Mouse (Mus musculus) hindbrain, embryonic 16.5 days (tissue): Measurements from ENCODE around the gene Ddx39b. TPM values are rescaled to one million over a fixed set of nuclear protein-coding genes. Genes with fewer than 3 reads are reported as not detected.
A peak's percentile ranks its signal among the peaks of the same experiment; 100 is the strongest.

ENCODE experiments used
- ATAC-seq: fragments of 200-750 bp; cut with Nextera tagmentation; 2 replicates; pipeline ENCODE4 v1.8.0; 2017; ENCODE audit warnings: moderate TSS enrichment, moderate library complexity
- H3K27ac ChIP-seq: fragments of 300-500 bp; sonication (generic); 2 replicates; pipeline ENCODE4 v1.5.1; 2014; ENCODE audit warnings: low read depth, mild to moderate bottlenecking, control low read depth, low read length, moderate library complexity
- H3K27me3 ChIP-seq: fragments of 300-500 bp; sonication (generic); replicated peaks from 2 replicates; pipeline ENCODE4 v1.6.1; 2014; ENCODE audit warnings: low read length; ENCODE audit not compliant: control insufficient read depth, insufficient read depth
- H3K36me3 ChIP-seq: fragments of 300-500 bp; sonication (generic); 2 replicates; pipeline ENCODE4 v1.6.1; 2014; ENCODE audit warnings: mild to moderate bottlenecking, low read length, moderate library complexity, mixed read lengths; ENCODE audit not compliant: control insufficient read depth, insufficient read depth
- H3K4me1 ChIP-seq: fragments of 300-500 bp; sonication (generic); 2 replicates; pipeline ENCODE4 v1.6.1; 2014; ENCODE audit warnings: low read depth, low read length; ENCODE audit not compliant: control insufficient read depth, insufficient read depth
- H3K4me2 ChIP-seq: fragments of 300-500 bp; sonication (generic); 2 replicates; pipeline ENCODE4 v1.6.1; 2014; ENCODE audit warnings: mild to moderate bottlenecking, low read length, control low read depth, moderate library complexity
- H3K4me3 ChIP-seq: fragments of 300-500 bp; sonication (generic); 2 replicates; pipeline ENCODE4 v1.5.1; 2014; ENCODE audit warnings: mild to moderate bottlenecking, low read length, control low read depth, moderate library complexity
- H3K9ac ChIP-seq: fragments of 300-500 bp; sonication (generic); 2 replicates; pipeline ENCODE4 v1.6.1; 2014; ENCODE audit warnings: low read depth, mild to moderate bottlenecking, control low read depth, low read length, moderate library complexity
- H3K9me3 ChIP-seq: fragments of 300-500 bp; sonication (generic); 2 replicates; pipeline ENCODE4 v1.6.1; 2014; ENCODE audit warnings: mild to moderate bottlenecking, low read length, moderate library complexity; ENCODE audit not compliant: control insufficient read depth
- WGBS: fragments of 180-500 bp; shearing (Covaris S2); extraction: QIAGEN DNeasy Blood & Tissue Kit; methylation state at CpG from one replicate; pipeline ENCODE4 v1.1.7; 2014; 5-methylcytosine and 5-hydroxymethylcytosine counted together
- polyA plus RNA-seq: library from polyadenylated mRNA; unstranded; fragments of >200 nt; fragmentation: Nextera tagmentation; extraction: Ambion mirVana; gene quantifications from 2 replicates; pipeline ENCODE4 v1.2.1, GENCODE M21; 2015

Gene Ddx39b
- polyA plus RNA-seq, 1 experiment from 2014 or later, result 331 TPM

DNA sequence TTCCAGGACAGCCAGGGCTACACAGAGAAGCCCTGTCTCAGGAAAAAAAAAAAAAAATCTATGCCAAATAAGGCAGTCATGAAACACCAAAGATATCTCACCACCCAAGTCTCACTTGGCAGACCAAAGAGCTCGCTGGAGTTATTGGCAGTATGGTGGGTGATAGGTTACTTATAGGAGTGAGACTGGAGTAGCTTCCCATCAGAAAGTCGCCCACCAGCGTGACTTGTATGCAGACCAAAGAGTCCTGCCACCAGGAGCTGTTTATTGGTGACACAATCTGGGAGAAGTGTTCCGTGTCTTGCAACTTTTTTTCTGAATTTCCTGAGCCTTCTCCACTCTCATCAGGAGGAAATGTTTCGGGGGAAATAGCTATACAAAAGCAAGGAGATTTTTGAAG lies 1.8 kb upstream of the Ddx39b start:
- Histone ChIP-seq H3K9me3 (no peaks in the 10 kb centered on the region), H3K36me3 (peaks cover 15% of the 10 kb centered on the region), H3K27ac (no peak overlapping the region), H3K4me3 (no peak overlapping the region), H3K9ac (no peak overlapping the region), H3K4me2 (no peak overlapping the region), H3K27me3 (no peaks in the 10 kb centered on the region), H3K4me1 (peaks cover 34% of the 10 kb centered on the region)
- WGBS, result 79% methylated on average over 5 of the region's 5 CpGs
- no peak for ATAC-seq

DNA sequence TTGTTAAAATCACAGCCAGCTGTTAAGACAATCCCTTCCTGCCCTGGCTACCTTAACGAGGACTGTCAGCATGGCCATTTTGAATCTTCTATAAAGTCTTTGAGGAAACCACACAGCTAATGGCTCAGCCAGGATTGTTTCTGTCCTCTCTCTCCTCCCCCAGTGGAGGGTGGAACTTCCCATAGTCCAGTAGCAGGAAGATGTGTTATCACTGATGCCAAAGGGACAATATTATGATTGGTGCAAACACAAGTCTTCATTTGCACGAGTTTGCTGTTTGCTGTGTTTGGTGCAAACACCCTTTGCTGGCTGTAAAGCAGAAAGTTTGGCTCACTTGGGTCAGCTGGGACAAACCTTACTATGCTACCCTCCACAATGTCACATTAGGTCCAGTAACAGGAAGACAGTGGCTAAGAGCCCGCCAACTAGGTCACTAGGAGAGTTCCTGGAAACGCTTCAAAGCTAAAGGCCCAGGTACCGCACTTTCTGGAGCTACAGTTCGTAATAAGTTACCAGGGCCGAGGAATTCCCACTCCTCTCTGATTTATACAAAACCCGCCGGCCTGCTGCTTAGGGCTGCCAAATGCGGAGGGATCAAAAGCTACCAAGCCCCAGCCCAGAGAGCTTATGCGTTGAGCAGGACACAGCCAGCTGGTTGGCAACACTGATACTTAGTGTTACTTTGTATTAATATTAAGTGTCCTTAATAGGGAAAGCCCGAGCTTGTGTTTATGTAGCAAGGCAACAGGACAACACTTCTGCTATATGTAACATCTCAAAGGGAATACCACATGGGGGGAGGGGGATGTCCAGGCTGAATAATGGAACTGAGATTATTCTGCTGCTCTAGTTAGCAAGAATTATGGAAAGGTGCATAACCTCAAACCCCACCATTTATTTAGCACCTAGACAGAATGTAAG lies 902 bp upstream of the Ddx39b start:
- Histone ChIP-seq H3K4me2 (peak overlapping the region; percentile 78), H3K9me3 (no peaks in the 10 kb centered on the region), H3K4me1 (peaks cover 41% of the 10 kb centered on the region), H3K27me3 (no peaks in the 10 kb centered on the region), H3K9ac (peak overlapping the region; percentile 64), H3K27ac (peak overlapping the region; percentile 89), H3K36me3 (peaks cover 21% of the 10 kb centered on the region), H3K4me3 (peak overlapping the region; percentile 69)
- ATAC-seq, result peak; percentile 1; the same call in 1 of the 2 replicates
- WGBS, result 30% methylated on average over 12 of the region's 12 CpGs

DNA sequence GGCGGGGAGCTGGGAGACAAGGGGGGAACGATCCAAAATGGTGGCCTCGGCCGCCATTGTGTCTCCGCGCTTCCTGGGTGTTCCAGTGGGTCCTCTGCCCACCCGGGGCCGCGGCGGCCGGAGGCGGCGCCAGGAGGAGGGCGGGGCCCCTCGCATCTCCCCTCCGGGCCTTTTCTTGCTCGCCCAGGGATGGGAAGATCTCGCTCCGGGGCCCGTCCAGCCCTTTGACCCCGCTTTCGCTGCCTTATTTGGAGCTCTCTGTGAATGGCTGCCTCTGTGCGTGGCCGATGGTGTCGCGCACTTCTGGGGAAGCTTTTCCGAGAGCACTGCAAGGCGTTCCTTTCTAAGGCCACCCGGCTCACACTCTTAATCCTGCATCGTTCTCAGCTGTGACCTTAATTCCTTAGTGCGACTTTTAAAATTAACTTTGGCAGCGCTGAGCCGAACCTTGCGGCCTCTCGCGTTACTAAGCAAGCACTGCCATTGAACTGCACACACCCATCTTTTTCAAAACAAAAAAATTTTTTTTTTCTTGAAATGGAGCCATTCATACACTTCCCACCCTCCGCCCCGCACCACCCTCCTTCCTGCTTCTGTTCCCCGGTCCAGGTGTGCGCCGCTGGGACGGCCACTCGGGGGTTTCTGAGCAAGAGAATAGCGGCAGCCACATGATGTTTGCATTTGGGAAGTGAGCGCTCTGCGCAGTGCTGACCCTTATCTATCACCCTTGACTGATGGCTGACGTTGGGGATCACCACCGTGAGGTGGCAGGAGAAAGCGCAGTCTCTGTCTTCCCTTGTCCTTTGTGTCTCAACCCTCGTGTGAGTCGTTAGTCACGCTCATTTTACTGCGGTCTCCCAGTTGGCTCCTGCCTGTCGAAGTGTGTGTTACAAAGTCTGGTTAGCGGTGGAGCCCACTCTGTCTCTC lies 732 bp downstream of the Ddx39b start:
- under 1% methylated on average over 55 of the region's 55 CpGs for WGBS
- Histone ChIP-seq H3K27me3 (no peaks in the 10 kb centered on the region), H3K27ac (peak overlapping the region; percentile 89), H3K4me1 (peaks cover 43% of the 10 kb centered on the region), H3K4me2 (peak overlapping the region; percentile 78), H3K9ac (peak overlapping the region; percentile 95), H3K4me3 (peak overlapping the region; percentile 69), H3K36me3 (peaks cover 36% of the 10 kb centered on the region), H3K9me3 (no peaks in the 10 kb centered on the region)
- peak; percentile 47 for ATAC-seq

DNA sequence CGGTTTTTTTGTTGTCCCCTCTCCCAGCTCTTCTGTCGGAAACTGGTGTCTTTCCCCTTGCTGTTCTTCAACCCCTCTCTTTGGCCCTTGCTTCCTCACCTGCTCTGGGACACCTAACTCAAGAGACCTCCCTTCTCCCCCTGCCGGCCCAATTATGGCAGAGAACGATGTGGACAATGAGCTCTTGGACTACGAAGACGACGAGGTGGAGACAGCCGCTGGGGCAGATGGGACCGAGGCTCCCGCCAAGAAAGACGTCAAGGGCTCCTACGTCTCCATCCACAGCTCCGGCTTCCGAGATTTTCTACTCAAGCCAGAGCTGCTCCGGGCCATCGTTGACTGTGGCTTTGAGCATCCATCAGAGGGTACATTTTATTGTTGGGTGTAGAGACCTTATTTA lies 1.5 kb downstream of the Ddx39b start:
- peak overlapping the region; percentile 78 for H3K4me2 ChIP-seq
- H3K4me3 ChIP-seq, result peak overlapping the region; percentile 69
- peaks cover 40% of the 10 kb centered on the region for H3K36me3 ChIP-seq
- ATAC-seq, result no peak
- H3K4me1 ChIP-seq, result peaks cover 38% of the 10 kb centered on the region
- H3K9me3 ChIP-seq, result no peaks in the 10 kb centered on the region
- H3K27ac ChIP-seq, result peak overlapping the region; percentile 89
- 2% methylated on average over 16 of the region's 16 CpGs for WGBS
- peak overlapping the region; percentile 95 for H3K9ac ChIP-seq
- no peaks in the 10 kb centered on the region for H3K27me3 ChIP-seq

DNA sequence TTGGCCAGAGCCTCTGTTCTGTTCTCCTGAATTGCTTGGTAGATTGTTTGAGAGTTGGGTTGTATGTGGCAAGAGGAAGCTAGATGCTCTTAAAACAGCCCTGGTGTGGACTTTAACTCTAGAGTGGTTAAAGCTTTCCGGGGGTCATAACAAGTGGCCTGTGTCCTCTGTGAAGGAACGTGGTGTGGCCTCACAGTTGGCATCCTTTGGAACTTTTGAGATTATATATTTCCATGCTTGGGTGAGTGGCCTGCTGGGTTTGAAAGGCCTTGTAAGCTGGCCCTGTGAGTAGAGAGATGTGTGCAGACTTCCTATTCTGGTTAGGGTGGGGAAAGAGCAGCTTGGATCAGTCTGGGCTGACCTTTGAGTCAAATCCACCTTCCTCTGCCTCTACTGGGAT lies 3.5 kb downstream of the Ddx39b start:
- Histone ChIP-seq H3K4me1 (peaks cover 38% of the 10 kb centered on the region), H3K4me3 (0 out of 2 replicates have a peak overlapping the region, but pooled peaks have one; percentile 2), H3K4me2 (peak overlapping the region; percentile 78), H3K27ac (no peak overlapping the region), H3K9me3 (no peaks in the 10 kb centered on the region), H3K9ac (peak overlapping the region; percentile 15; the same call in 1 of the 2 replicates), H3K27me3 (no peaks in the 10 kb centered on the region), H3K36me3 (peaks cover 58% of the 10 kb centered on the region)
- no peak for ATAC-seq
- 63% methylated on average over 2 of the region's 2 CpGs for WGBS

DNA sequence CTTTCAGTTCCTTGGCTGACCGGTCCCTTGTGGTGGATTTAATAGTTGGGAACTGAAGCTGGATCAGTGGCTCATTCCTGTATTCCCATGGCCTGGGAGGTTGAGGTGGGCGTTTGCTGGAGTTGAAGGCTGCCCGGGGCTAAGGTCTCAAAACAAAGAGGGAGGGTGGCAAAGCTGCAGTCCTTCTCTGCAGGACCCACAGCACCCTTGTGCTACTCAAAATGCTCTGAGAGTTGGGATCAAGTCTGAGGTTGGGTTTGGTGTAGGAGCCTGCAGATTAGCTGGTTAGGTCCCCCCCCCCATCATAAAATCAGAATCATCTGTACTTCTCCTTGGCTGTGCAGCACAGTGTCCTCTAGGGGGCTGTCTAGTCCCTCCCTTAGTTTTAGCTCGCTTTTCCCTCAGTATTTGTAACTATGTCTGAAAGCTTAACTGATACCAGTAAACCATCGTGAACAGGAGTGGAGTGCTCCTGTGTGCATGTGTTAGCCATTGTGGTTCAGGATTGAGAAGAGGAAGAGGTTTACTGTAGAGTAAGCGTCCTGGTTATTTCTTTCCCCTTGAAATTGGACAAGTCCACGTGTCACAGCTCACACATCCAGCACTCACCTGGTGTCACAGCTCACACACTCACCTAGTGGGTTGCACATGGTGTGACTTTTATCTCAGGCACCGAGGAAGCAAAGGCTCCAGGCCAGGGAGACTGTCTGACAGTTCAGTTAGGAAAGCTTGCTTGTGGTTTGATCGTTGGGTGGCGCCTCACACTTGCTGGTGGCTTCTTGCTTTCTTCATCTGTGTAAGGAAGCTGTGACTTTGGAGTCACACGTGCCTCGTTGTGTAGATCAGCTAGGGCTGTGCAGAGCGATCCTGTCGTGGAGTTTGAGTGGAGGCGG lies 4.4 kb downstream of the Ddx39b start:
- Histone ChIP-seq H3K4me3 (no peak overlapping the region), H3K4me2 (0 out of 2 replicates have a peak overlapping the region, but pooled peaks have one; percentile 4), H3K36me3 (peaks cover 68% of the 10 kb centered on the region), H3K27ac (no peak overlapping the region), H3K9me3 (no peaks in the 10 kb centered on the region), H3K9ac (no peak overlapping the region), H3K27me3 (no peaks in the 10 kb centered on the region), H3K4me1 (peaks cover 32% of the 10 kb centered on the region)
- ATAC-seq, result no peak
- 78% methylated on average over 15 of the region's 15 CpGs for WGBS

DNA sequence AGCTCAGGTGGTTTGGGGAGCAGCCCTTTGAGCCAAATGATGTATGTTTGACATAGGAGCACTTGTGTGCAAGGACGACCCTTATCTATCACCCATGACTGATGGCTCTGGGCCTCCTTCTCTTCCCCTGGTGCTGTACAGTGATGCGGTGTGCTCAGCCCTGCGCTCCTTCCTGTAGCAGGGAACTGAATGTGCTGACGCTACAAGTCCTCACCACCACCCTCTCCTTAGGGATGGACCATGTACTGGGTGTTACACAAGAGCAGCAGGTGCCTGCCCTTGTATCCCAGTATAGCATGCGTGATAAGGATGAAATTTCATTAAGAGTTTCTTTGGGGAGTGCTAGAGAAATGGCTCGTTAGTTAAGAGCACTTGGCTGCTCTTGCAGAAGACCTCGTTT lies 5.6 kb downstream of the Ddx39b start:
- Histone ChIP-seq H3K9ac (no peak overlapping the region), H3K36me3 (peaks cover 77% of the 10 kb centered on the region), H3K4me1 (peaks cover 32% of the 10 kb centered on the region), H3K4me2 (no peak overlapping the region), H3K4me3 (no peak overlapping the region), H3K27ac (no peak overlapping the region), H3K27me3 (no peaks in the 10 kb centered on the region), H3K9me3 (no peaks in the 10 kb centered on the region)
- 82% methylated on average over 7 of the region's 7 CpGs for WGBS
- ATAC-seq, result no peak

DNA sequence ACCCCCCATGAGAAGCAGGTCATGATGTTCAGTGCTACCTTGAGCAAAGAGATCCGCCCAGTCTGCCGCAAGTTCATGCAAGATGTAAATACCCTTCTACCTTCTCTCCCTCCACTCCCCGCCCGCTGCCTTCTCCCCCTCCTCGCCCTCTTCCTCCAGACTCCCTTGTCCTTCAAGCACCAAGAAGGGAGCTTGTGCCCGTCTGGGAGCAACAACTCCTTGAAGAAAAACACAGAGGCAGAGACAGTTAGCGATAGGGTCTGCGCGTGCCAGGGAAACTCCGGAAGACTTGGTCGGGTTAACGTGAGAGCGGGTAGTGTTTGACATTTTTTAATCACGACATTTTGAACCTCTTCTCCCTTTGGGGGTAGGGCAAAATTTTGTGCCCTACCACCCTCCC lies 7.4 kb downstream of the Ddx39b start:
- H3K4me2 ChIP-seq, result no peak overlapping the region
- H3K9ac ChIP-seq, result no peak overlapping the region
- 85% methylated on average over 14 of the region's 14 CpGs for WGBS
- H3K27ac ChIP-seq, result no peak overlapping the region
- H3K27me3 ChIP-seq, result no peaks in the 10 kb centered on the region
- peaks cover 89% of the 10 kb centered on the region for H3K36me3 ChIP-seq
- H3K4me3 ChIP-seq, result no peak overlapping the region
- H3K4me1 ChIP-seq, result peaks cover 26% of the 10 kb centered on the region
- ATAC-seq, result no peak
- no peaks in the 10 kb centered on the region for H3K9me3 ChIP-seq
